Mouse (Mus musculus) c-Kit-positive CD71-negative TER-119-negative erythroid progenitor cells, embryonic 14.5 days (primary cell): ENCODE data around the gene Zfp58.
"Not testable (repeated sequence)": the region's sequence is repeated elsewhere in the genome, so short reads cannot be mapped to it uniquely, and the experiment has no call there.

ENCODE experiments used
- DNase-seq: peaks from one replicate; pipeline ENCODE4 v3.0.0-alpha.2; 2013; ENCODE audit warnings: low read depth

The Zfp58 gene

GRCm38 (mm10) chr13:67500084-67500719, at the start of gene Zfp58:
Zfp58 (minus strand) TSS chr13:67500555.
- peak; percentile 70 for DNase-seq

GRCm38 (mm10) chr13:67545941-67546340, 45.6 kb upstream of the Zfp58 start:
- DNase-seq: no peak

GRCm38 (mm10) chr13:67527049-67527730, 26.8 kb upstream of the Zfp58 start:
- no peak for DNase-seq

- peak; percentile 89 for DNase-seq
Measured at GRCm38 (mm10) chr13:67525753-67526410, 25.5 kb upstream of the Zfp58 start, which contains the start of the genes Gm26965 and Zfp87. Gm26965 (minus strand) TSS chr13:67526151. Zfp87 (minus strand) TSS chr13:67526177.

- no peak for DNase-seq
Measured at GRCm38 (mm10) chr13:67500908-67501307, 553 bp upstream of the Zfp58 start.

GRCm38 (mm10) chr13:67495631-67496030, 4.7 kb downstream of the Zfp58 start:
- DNase-seq: no peak

- no peak for DNase-seq
Measured at GRCm38 (mm10) chr13:67484424-67484811, 15.9 kb downstream of the Zfp58 start.

- DNase-seq: peak; percentile 75
Measured at GRCm38 (mm10) chr13:67483625-67484423, 16.5 kb downstream of the Zfp58 start, which contains the start of gene Zfp874b. Zfp874b (minus strand) TSS chr13:67484258.

GRCm38 (mm10) chr13:67481528-67481927, 18.8 kb downstream of the Zfp58 start:
- DNase-seq: no peak

- DNase-seq: no peak
Measured at GRCm38 (mm10) chr13:67469274-67469673, 31.1 kb downstream of the Zfp58 start.

GRCm38 (mm10) chr13:67463506-67464185, 36.7 kb downstream of the Zfp58 start:
- not testable (repeated sequence) for DNase-seq

GRCm38 (mm10) chr13:67452021-67452309, 48.4 kb downstream of the Zfp58 start:
- no peak for DNase-seq

- peak; percentile 79 for DNase-seq
Measured at GRCm38 (mm10) chr13:67451172-67452020, 49.0 kb downstream of the Zfp58 start, which contains the start of gene Zfp874a. Zfp874a (minus strand) TSS chr13:67451624.
